Mouse (Mus musculus) urinary bladder, postnatal 4 days (tissue): ENCODE measurements around the gene Efnb2.
A peak's percentile ranks its signal among the peaks of the same experiment; 100 is the strongest.

Source experiments
- DNase-seq, 2 experiments: peaks; one replicate each; pipeline ENCODE4 v3.0.0; 2021 to 2022; ENCODE audit warnings: low spot score in 2 of 2

Gene Efnb2

GRCm38 (mm10) chr8:8661103-8661758, at the start of gene Efnb2:
Gene Efnb2 (minus strand): TSS chr8:8661242.
- DNase-seq = peak; percentile 92 to 97

GRCm38 (mm10) chr8:8704813-8705212, 43.8 kb upstream of the Efnb2 start:
- no peak for DNase-seq

GRCm38 (mm10) chr8:8703668-8704067, 42.6 kb upstream of the Efnb2 start:
- no peak for DNase-seq

- no peak for DNase-seq
These were observed 39.8 kb upstream of the Efnb2 start for GRCm38 (mm10) chr8:8700821-8701220.

GRCm38 (mm10) chr8:8700229-8700628, 39.2 kb upstream of the Efnb2 start:
- no peak for DNase-seq

GRCm38 (mm10) chr8:8690146-8691092, 29.4 kb upstream of the Efnb2 start, which contains the start of gene Arglu1:
Gene Arglu1 (minus strand): TSS chr8:8690521.
- peak; percentile 94 to 97 for DNase-seq

GRCm38 (mm10) chr8:8689454-8690145, 28.6 kb upstream of the Efnb2 start:
- peak; percentile 63 to 67 for DNase-seq

GRCm38 (mm10) chr8:8688823-8689453, 27.9 kb upstream of the Efnb2 start:
- no peak for DNase-seq

- no peak for DNase-seq
These were observed 24.5 kb upstream of the Efnb2 start for GRCm38 (mm10) chr8:8685517-8685916.

- DNase-seq = no peak
These were observed 21.7 kb upstream of the Efnb2 start for GRCm38 (mm10) chr8:8682697-8683096.

- no peak for DNase-seq
These were observed 17.2 kb upstream of the Efnb2 start for GRCm38 (mm10) chr8:8678236-8678635.

- no peak for DNase-seq
These were observed 13.8 kb upstream of the Efnb2 start for GRCm38 (mm10) chr8:8674864-8675263.

- peak; percentile 77 to 91 for DNase-seq
These were observed 707 bp upstream of the Efnb2 start for GRCm38 (mm10) chr8:8661759-8662138.

GRCm38 (mm10) chr8:8660307-8661098, 539 bp downstream of the Efnb2 start:
- DNase-seq = peak in 1 of 2 experiments; percentile 35

- no peak for DNase-seq
These were observed 1.3 kb downstream of the Efnb2 start for GRCm38 (mm10) chr8:8659503-8660306.

- peak; percentile 75 to 86 for DNase-seq
These were observed 2.4 kb downstream of the Efnb2 start for GRCm38 (mm10) chr8:8658426-8659224.

GRCm38 (mm10) chr8:8657692-8658355, 3.2 kb downstream of the Efnb2 start:
- DNase-seq = no peak

GRCm38 (mm10) chr8:8656578-8657441, 4.2 kb downstream of the Efnb2 start:
- DNase-seq = no peak
